ENCODE assay signal across 9 mouse cellular contexts in the genomic region with DNA sequence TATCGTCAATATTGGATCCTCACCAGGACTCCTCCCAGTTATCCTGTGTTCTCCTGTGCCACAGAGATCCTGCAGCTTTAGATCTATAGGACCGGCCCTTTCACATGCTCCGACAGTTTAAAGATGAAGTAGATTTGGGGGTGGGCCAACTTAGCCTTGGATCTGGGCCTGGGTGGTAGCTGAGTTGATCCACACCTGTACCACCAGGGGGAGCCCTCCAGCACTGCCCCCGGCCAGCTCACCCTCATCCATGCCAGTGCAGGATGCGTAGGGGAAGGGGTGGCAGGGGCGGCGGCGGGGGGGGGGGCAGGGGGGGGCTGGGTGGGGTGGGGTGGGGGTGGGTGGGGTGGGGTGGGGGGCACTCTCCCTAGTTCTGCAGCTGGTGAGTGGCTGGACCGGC. TPM values are rescaled to one million over a fixed set of nuclear protein-coding genes. Genes with fewer than 3 reads are reported as not detected.
DNase-seq lines count a peak whose midpoint lies in the region; ATAC-seq and TF ChIP-seq lines count a peak whose summit lies in the region.
"Had no signal": no experiment of that assay in that cellular context is flagged by ENCODE, and none has a peak within 500 bp of the region (broad histone marks: within the 10 kb centered on the region; RNA-seq: fewer than 3 reads in every experiment).

No protein-coding gene starts in this region.

- no peaks in the 10 kb centered on the region for H3K9me3 ChIP-seq in midbrain, postnatal 0 days (ENCODE audit: low read length)
- no peaks in the 10 kb centered on the region for H3K9me3 ChIP-seq in midbrain, embryonic 15.5 days
- H3K9me3 ChIP-seq: midbrain, embryonic 10.5 days had no signal

- H3K4me3 ChIP-seq in midbrain, postnatal 0 days (ENCODE audit: low read depth, low read length), result no peak overlapping the region
- no peak overlapping the region for H3K4me3 ChIP-seq in midbrain, embryonic 15.5 days
- H3K4me3 ChIP-seq: midbrain, embryonic 10.5 days had no signal

- H3K27me3 ChIP-seq in midbrain, postnatal 0 days (ENCODE audit: insufficient read depth, low read length), result no peaks in the 10 kb centered on the region
- no peaks in the 10 kb centered on the region for H3K27me3 ChIP-seq in midbrain, embryonic 15.5 days (replicated peaks)

- H3K4me2 ChIP-seq in midbrain, postnatal 0 days (ENCODE audit: low read depth, low read length, poor library complexity, severe bottlenecking), result no peak overlapping the region
- H3K4me2 ChIP-seq in midbrain, embryonic 15.5 days, result no peak overlapping the region

- 0 out of 2 replicates have a peak, but pooled peaks have one; percentile 12 for TF ChIP-seq CTCF in midbrain, postnatal 0 days (IDR thresholded peaks at IDR 0.05)

- H3K4me1 ChIP-seq in midbrain, postnatal 0 days (ENCODE audit: insufficient read depth, low read length), result no peaks in the 10 kb centered on the region
- no peaks in the 10 kb centered on the region for H3K4me1 ChIP-seq in midbrain, embryonic 15.5 days
- H3K4me1 ChIP-seq: midbrain, embryonic 10.5 days had no signal

- no peaks in the 10 kb centered on the region for H3K36me3 ChIP-seq in midbrain, postnatal 0 days (ENCODE audit: insufficient read depth, low read length)
- H3K36me3 ChIP-seq in midbrain, embryonic 15.5 days (replicated peaks), result no peaks in the 10 kb centered on the region
- H3K36me3 ChIP-seq: midbrain, embryonic 10.5 days had no signal

- ATAC-seq in midbrain, postnatal 0 days (ENCODE audit: low FRiP score), result no peak
- no peak for ATAC-seq in midbrain, embryonic 15.5 days (replicated peaks)
- ATAC-seq in frontal cortex, adult (ENCODE audit: low TSS enrichment), result no peak

- WGBS in midbrain, postnatal 0 days, result 70% methylated on average over 5 of the region's 9 CpGs
- 86% methylated on average over 9 of the region's 9 CpGs for WGBS in midbrain, embryonic 15.5 days

- H3K27ac ChIP-seq in midbrain, postnatal 0 days (ENCODE audit: low read depth, low read length), result no peak overlapping the region
- H3K27ac ChIP-seq in midbrain, embryonic 15.5 days, result no peak overlapping the region
- H3K27ac ChIP-seq: midbrain, embryonic 10.5 days had no signal

- peak; percentile 13 for DNase-seq in gastrocnemius, adult 18-20 months (ENCODE audit: low spot score)
- no peak for DNase-seq in gastrocnemius, postnatal 25 days
- DNase-seq in midbrain, postnatal 0 days (ENCODE audit: low spot score), result no peak
- DNase-seq in lung, postnatal 10 days, result peak; percentile 19
- no peak for DNase-seq in frontal cortex, postnatal 36 days (ENCODE audit: low spot score in 2 of 2)
- DNase-seq in adrenal gland, postnatal 25 days, result no peak

- H3K9ac ChIP-seq in midbrain, postnatal 0 days (replicated peaks; ENCODE audit: low read length, poor library complexity, severe bottlenecking), result no peak overlapping the region
- H3K9ac ChIP-seq in midbrain, embryonic 15.5 days, result no peak overlapping the region

RNA-seq across cellular contexts. Expression of gene Nfil3, which starts 38.7 kb away (rescaled TPM):
- 10 to 100 TPM; 73.2 to 88.2 TPM for total RNA-seq in gastrocnemius, adult 18-20 months (2021)
- 10 to 100 TPM; 21.4 to 53.7 TPM for total RNA-seq in gastrocnemius, postnatal 25 days (2021)
- total RNA-seq in midbrain, postnatal 0 days (2014; rRNA removed), result 15.7 and 20.8 TPM in 2 replicates
- polyA plus RNA-seq in midbrain, postnatal 0 days (2015; fragmentation: Nextera tagmentation; extraction: Ambion mirVana), result 27.3 and 27.5 TPM in 2 replicates
- 41.9 and 48.4 TPM in 2 replicates for polyA plus RNA-seq in midbrain, embryonic 15.5 days (2015; fragmentation: Nextera tagmentation; extraction: Ambion mirVana)
- 11.6 and 18.4 TPM in 2 replicates for total RNA-seq in adrenal gland, postnatal 25 days (2021)

Comparison
In these comparisons a context has a peak if more than half of its experiments do, and no peak if none do; other contexts are left out.
1. DNase-seq: peak in gastrocnemius, adult 18-20 months (single experiment) and lung, postnatal 10 days (single experiment); none in gastrocnemius, postnatal 25 days (single experiment), midbrain, postnatal 0 days (single experiment), frontal cortex, postnatal 36 days (0 of 2) and adrenal gland, postnatal 25 days (single experiment).